Mouse (Mus musculus) stomach, embryonic 14.5 days (tissue): ENCODE measurements around the gene Fam217a. TPM values are rescaled to one million over a fixed set of nuclear protein-coding genes. Genes with fewer than 3 reads are reported as not detected.
"Not testable (repeated sequence)": the region's sequence is repeated elsewhere in the genome, so short reads cannot be mapped to it uniquely, and the experiment has no call there.

Experiments used
- ATAC-seq: fragments of 200-750 bp; cut with Nextera tagmentation; 2 replicates; pipeline ENCODE4 v1.8.0; 2017; ENCODE audit warnings: low read depth, moderate TSS enrichment; ENCODE audit not compliant: insufficient number of reproducible peaks, insufficient read depth, low FRiP score
- H3K27ac ChIP-seq: fragments of 300-500 bp; sonication (generic); 2 replicates; pipeline ENCODE4 v1.5.1; 2014; ENCODE audit warnings: mild to moderate bottlenecking, low read length, moderate library complexity, mixed read lengths
- H3K27me3 ChIP-seq: fragments of 300-500 bp; sonication (generic); 2 replicates; pipeline ENCODE4 v1.6.1; 2014; ENCODE audit warnings: low read length, control low read depth, mixed read lengths; ENCODE audit not compliant: control insufficient read depth, insufficient read depth
- H3K36me3 ChIP-seq: fragments of 300-500 bp; sonication (generic); 2 replicates; pipeline ENCODE4 v1.6.1; 2014; ENCODE audit warnings: mild to moderate bottlenecking, control low read depth, low read length, moderate library complexity, mixed read lengths; ENCODE audit not compliant: control insufficient read depth, insufficient read depth
- H3K4me1 ChIP-seq: fragments of 300-500 bp; sonication (generic); 2 replicates; pipeline ENCODE4 v1.6.1; 2014; ENCODE audit warnings: low read length, control low read depth, mixed read lengths; ENCODE audit not compliant: control insufficient read depth, insufficient read depth
- H3K4me2 ChIP-seq: fragments of 300-500 bp; sonication (generic); replicated peaks from 2 replicates; pipeline ENCODE4 v1.6.1; 2014; ENCODE audit warnings: low read depth, low read length, control low read depth
- H3K4me3 ChIP-seq: fragments of 300-500 bp; sonication (generic); 2 replicates; pipeline ENCODE4 v1.5.1; 2014; ENCODE audit warnings: low read depth, low read length, control low read depth
- H3K9ac ChIP-seq: fragments of 300-500 bp; sonication (generic); replicated peaks from 2 replicates; pipeline ENCODE4 v1.6.1; 2014; ENCODE audit warnings: low read depth, mild to moderate bottlenecking, control low read depth, low read length, moderate library complexity, mixed read lengths
- H3K9me3 ChIP-seq: fragments of 300-500 bp; sonication (generic); 2 replicates; pipeline ENCODE4 v1.6.1; 2016; ENCODE audit warnings: low read depth, low read length, control low read depth; ENCODE audit not compliant: control insufficient read depth
- WGBS: fragments of 180-500 bp; shearing (Covaris S2); extraction: QIAGEN DNeasy Blood & Tissue Kit; methylation state at CpG from one replicate; pipeline ENCODE4 v1.1.7; 2014; 5-methylcytosine and 5-hydroxymethylcytosine counted together
- polyA plus RNA-seq: library from polyadenylated mRNA; unstranded; fragments of >200 nt; fragmentation: Nextera tagmentation; extraction: Ambion mirVana; gene quantifications from 2 replicates; pipeline ENCODE4 v1.2.1, GENCODE M21; 2014

The Fam217a gene
- polyA plus RNA-seq = 0.93 and 1.8 TPM in 2 replicates

- no peaks in the 10 kb centered on the region for H3K36me3 ChIP-seq
- no peaks in the 10 kb centered on the region for H3K4me1 ChIP-seq
- 87% methylated on average over 4 of the region's 4 CpGs for WGBS
- no peak within 1 kb of the TSS for H3K9ac ChIP-seq
- H3K27ac ChIP-seq = no peak within 1 kb of the TSS
- no peak within 1 kb of the TSS for H3K4me3 ChIP-seq
- no peak within 1 kb of the TSS for H3K4me2 ChIP-seq
- H3K27me3 ChIP-seq = no peaks in the 10 kb centered on the region
- no peak for ATAC-seq
- no peaks in the 10 kb centered on the region for H3K9me3 ChIP-seq
These were observed at the start of gene Fam217a, which contains the start of gene 4933417A18Rik for GRCm38 (mm10) chr13:34924210-34924609. Fam217a (minus strand) TSS chr13:34924310. 4933417A18Rik (plus strand) TSS chr13:34924409.

GRCm38 (mm10) chr13:34973770-34974169 lies 49.7 kb upstream of the Fam217a start:
- WGBS = 47% methylated on average over 1 of the region's 1 CpGs
- no peak overlapping the region for H3K4me3 ChIP-seq
- H3K36me3 ChIP-seq = peaks cover 10% of the 10 kb centered on the region
- no peak overlapping the region for H3K4me2 ChIP-seq
- H3K27ac ChIP-seq = no peak overlapping the region
- no peak for ATAC-seq
- H3K4me1 ChIP-seq = no peaks in the 10 kb centered on the region
- no peaks in the 10 kb centered on the region for H3K9me3 ChIP-seq
- no peak overlapping the region for H3K9ac ChIP-seq
- H3K27me3 ChIP-seq = no peaks in the 10 kb centered on the region

GRCm38 (mm10) chr13:34973149-34973548 lies 49.0 kb upstream of the Fam217a start:
- ATAC-seq = no peak
- no peaks in the 10 kb centered on the region for H3K9me3 ChIP-seq
- no peak overlapping the region for H3K4me2 ChIP-seq
- 37% methylated on average over 1 of the region's 1 CpGs for WGBS
- no peak overlapping the region for H3K9ac ChIP-seq
- no peaks in the 10 kb centered on the region for H3K27me3 ChIP-seq
- H3K4me3 ChIP-seq = no peak overlapping the region
- H3K27ac ChIP-seq = no peak overlapping the region
- H3K36me3 ChIP-seq = peaks cover 9% of the 10 kb centered on the region
- no peaks in the 10 kb centered on the region for H3K4me1 ChIP-seq

GRCm38 (mm10) chr13:34972456-34972855 lies 48.3 kb upstream of the Fam217a start:
- not testable (repeated sequence) for H3K27me3 ChIP-seq, H3K4me1 ChIP-seq, H3K9me3 ChIP-seq, H3K4me3 ChIP-seq, H3K27ac ChIP-seq, ATAC-seq, H3K9ac ChIP-seq, H3K36me3 ChIP-seq, H3K4me2 ChIP-seq

- WGBS = 75% methylated on average over 9 of the region's 9 CpGs
- not testable (repeated sequence) for H3K36me3 ChIP-seq, ATAC-seq
These were observed 41.5 kb upstream of the Fam217a start for GRCm38 (mm10) chr13:34965647-34966046.

GRCm38 (mm10) chr13:34964866-34965265 lies 40.8 kb upstream of the Fam217a start:
- Histone ChIP-seq H3K4me1 (no peaks in the 10 kb centered on the region; the same call in 1 of the 2 replicates), H3K4me3 (peak overlapping the region; percentile 45; the same call in 1 of the 2 replicates), H3K9me3 (no peaks in the 10 kb centered on the region), H3K4me2 (peak overlapping the region; percentile 80), H3K9ac (no peak overlapping the region), H3K27ac (no peak overlapping the region), H3K27me3 (0 out of 2 replicates have a peak, but pooled peaks cover 3% of the 10 kb centered on the region), H3K36me3 (no peaks in the 10 kb centered on the region)
- 22% methylated on average over 5 of the region's 5 CpGs for WGBS
- no peak for ATAC-seq

More at GRCm38 (mm10) chr13:34965647-34966046, 41.5 kb upstream of the Fam217a start:
- H3K4me1 ChIP-seq, H3K27ac ChIP-seq, H3K4me3 ChIP-seq, H3K27me3 ChIP-seq, H3K9ac ChIP-seq, H3K4me2 ChIP-seq, H3K9me3 ChIP-seq: not testable (repeated sequence)

GRCm38 (mm10) chr13:34964419-34964818 lies 40.3 kb upstream of the Fam217a start:
- no peaks in the 10 kb centered on the region for H3K36me3 ChIP-seq
- 0 out of 2 replicates have a peak, but pooled peaks cover 3% of the 10 kb centered on the region for H3K27me3 ChIP-seq
- peak overlapping the region; percentile 80 for H3K4me2 ChIP-seq
- no peak overlapping the region for H3K9ac ChIP-seq
- peak overlapping the region; percentile 45 for H3K4me3 ChIP-seq
- H3K4me1 ChIP-seq = no peaks in the 10 kb centered on the region; the same call in 1 of the 2 replicates
- no peak overlapping the region for H3K27ac ChIP-seq
- WGBS = 3% methylated on average over 14 of the region's 14 CpGs
- no peaks in the 10 kb centered on the region for H3K9me3 ChIP-seq
- ATAC-seq = no peak

GRCm38 (mm10) chr13:34963511-34964397 lies 39.6 kb upstream of the Fam217a start, which contains the start of gene Eci3:
Eci3 (minus strand) TSS chr13:34963810.
- no peak within 1 kb of the TSS for H3K9ac ChIP-seq
- H3K36me3 ChIP-seq = no peaks in the 10 kb centered on the region
- H3K4me2 ChIP-seq = peak within 1 kb of the TSS; percentile 80
- H3K4me1 ChIP-seq = no peaks in the 10 kb centered on the region; the same call in 1 of the 2 replicates
- peak within 1 kb of the TSS; percentile 45 for H3K4me3 ChIP-seq
- 0 out of 2 replicates have a peak, but pooled peaks cover 3% of the 10 kb centered on the region for H3K27me3 ChIP-seq
- no peaks in the 10 kb centered on the region for H3K9me3 ChIP-seq
- WGBS = 4% methylated on average over 32 of the region's 32 CpGs
- H3K27ac ChIP-seq = no peak within 1 kb of the TSS
- peak; percentile 89 for ATAC-seq
